Mouse (Mus musculus) left cerebral cortex, postnatal 4 days (tissue): ENCODE measurements around the gene P2rx1. TPM values are rescaled to one million over a fixed set of nuclear protein-coding genes. Genes with fewer than 3 reads are reported as not detected.

ENCODE experiments used
- DNase-seq: peaks from one replicate; pipeline ENCODE4 v3.0.0-alpha.2; 2022
- intact Hi-C: fragments of 180-260 bp; cut with DNase I; formaldehyde crosslinking; loops from one replicate; pipeline ENCODE4 v1.15.1; 2025
- total RNA-seq, 2 experiments: library from RNA; stranded (reverse); gene quantifications; 2 replicates each; pipeline ENCODE4 v1.2.3; 2021

P2rx1 gene
- total RNA-seq, 2 experiments from 2014 or later, result 0.28 to 0.50 TPM

- intact Hi-C loops, result no loop called here
- DNase-seq, result no peak
These were observed 11.7 kb upstream of the P2rx1 start for GRCm38 (mm10) chr11:72987234-72987633.

DNA sequence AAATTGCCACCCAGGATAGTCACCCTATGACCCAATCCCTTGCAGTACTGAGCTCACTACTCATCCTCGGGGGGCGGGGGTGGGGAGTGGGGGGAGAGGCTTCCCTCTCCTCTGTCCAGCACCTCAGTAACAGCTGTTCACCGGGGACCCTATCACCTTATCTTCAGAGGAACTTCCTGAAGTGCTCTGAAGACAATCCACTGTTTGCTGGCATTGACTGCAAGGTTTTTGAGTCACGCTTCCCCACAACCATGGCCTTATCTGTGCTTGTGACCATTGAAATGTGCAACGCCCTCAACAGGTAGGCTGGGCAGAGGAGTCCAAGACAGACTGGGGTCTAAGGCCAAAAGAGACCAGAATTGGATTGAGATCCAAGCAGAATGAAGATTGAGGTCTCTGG is 11.1 kb upstream of the P2rx1 start:
- intact Hi-C loops, result no loop called here

GRCm38 (mm10) chr11:72989044-72989443 is 9.9 kb upstream of the P2rx1 start:
- intact Hi-C loops, result no loop called here
- no peak for DNase-seq

More for the DNA sequence above, 11.1 kb upstream of the P2rx1 start:
- DNase-seq, result no peak

DNA sequence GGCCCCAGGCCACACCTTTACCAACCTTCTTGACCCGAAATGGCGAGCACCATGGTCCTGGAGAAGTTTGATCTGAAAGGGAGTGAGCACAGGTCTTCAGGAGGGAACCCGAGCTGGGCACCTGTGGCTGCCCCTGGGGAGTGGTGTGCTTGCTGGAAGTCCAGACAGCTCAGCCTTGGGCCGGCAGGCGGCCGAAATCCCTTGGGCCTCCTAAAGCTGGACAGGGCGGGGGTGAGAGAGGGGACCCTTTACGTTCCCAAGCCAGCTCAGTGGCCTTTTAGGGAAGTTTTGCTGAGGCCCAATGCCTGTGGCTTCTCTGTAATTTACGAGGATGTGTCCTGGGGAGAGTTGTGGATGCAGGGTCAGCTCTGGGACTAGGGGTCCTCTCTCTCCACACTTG is 8.2 kb upstream of the P2rx1 start:
- intact Hi-C loops, result no loop called here
- no peak for DNase-seq

DNA sequence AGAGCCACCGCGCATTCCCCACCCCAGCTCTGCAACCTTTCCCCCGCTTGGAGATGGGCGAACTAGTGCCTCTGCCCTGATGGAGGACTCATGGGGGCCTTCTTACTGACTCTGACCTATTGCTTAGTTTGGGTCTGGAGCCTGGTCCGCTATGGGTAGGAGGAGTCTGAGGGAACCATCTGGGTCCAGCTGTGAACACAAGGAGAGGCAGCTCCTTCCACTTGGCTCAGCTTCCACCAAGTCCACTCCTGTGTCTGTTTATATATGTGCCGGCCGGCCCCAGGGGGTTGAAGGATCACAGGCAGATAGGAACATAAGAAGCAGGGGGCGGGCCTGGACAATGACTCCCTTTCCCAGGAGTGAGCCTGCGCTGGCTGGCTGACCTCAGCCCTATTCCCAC is 6.9 kb upstream of the P2rx1 start:
- intact Hi-C loops, result no loop called here
- no peak for DNase-seq

DNA sequence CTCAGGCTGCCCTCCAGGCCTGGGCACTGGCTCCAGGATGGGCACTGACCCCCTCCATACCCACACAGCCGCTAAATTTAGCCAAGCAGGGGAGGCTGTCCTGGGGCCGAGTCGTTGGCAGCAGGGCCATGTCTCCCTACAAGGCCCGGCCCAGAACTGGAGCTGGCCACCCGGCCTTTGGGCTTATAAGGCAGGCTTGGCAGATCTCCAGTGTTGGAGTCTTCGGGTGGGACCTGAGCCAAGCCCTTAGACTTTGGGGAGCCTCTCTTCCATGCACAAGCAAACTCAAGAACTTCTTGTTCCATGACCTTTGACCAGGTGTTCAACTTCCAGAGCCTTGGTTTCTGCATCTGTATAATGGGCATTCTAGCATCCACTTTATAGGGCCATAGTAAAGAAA is 2.6 kb upstream of the P2rx1 start:
- intact Hi-C loops, result no loop called here
- DNase-seq, result no peak

DNA sequence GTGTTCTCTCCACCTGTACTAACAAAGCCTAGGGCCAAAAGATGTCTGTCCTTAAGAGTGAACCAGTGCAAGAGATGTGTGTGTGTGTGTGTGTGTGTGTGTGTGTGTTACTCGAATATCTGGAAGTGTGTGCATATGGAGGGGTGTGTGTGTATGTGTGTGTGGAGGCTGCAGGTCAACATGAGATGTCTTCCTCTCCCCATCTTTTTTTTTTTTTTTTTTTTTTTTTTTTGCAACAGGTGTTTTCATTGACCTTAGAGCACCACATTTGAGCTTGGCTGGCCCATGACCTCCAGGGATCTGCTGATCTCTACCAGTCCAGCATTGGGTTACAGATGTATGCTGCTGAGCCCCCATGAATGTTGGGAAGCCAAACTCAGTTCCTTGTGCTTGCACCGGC is 2.1 kb upstream of the P2rx1 start:
- intact Hi-C loops, result no loop called here
- DNase-seq, result no peak

DNA sequence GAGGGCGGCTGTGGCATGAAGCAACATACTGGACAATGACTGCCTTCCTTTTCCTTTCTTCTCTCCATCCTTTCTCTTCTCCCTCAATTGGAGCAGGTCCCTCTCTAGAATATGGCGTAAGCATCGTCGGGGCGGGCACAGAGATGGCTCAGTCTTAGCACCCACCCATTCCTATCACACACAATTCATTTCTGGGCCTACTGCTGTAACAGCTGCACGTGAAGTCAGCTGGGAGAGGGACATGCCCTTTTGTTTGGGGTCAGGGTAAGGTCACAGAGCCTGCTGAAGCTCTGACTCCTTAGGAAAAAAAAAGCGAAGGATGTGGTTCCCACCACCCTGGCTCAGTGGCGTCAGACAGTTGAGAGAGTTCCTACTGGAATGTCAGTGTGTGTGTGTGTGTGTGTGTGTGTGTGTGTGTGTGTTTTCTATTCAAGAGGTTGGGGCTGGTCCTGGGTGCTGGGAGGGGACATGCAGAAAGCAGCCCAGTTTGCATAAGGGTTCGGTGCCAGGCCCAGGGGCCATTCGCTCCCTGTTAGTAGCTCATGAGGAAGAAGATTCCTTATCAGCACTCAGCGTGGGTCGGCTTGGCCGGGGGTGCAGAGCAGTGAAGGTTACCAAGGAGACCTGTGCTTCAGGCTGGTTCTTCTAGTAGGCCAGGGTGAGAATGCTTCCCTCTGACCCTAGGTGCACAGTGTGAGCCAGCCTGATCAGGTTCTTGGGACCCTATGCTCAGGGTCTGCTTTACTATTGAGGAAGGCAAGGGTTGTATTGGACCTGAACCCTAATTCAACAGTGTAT is 1.2 kb upstream of the P2rx1 start:
- DNase-seq, result no peak
- intact Hi-C loops, result no loop called here

DNA sequence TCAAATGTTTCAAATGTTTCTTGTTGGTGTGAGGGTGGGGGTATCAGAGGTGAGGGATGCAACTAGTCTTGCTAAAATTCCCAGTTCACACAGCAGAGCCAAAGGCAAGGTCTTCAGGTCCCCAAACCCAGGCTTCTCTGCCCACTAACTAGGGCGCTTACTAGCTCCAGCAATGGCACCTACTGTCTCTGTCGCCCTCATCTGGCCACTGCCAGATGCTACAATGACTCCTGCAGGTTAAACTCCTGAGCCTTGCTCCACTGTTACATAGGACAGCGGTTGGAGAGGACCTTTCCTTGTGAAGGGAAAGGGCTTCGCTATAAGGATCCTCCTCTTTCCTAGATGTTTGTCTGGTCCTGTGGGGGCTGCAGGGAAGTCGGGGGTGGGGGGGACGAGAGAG is 2.1 kb downstream of the P2rx1 start:
- DNase-seq, result peak; percentile 75
- intact Hi-C loops, result loop anchor here (5.0 kb wide), 1 partner anchor 74 kb away; no protein-coding TSS in a partner anchor

GRCm38 (mm10) chr11:73006377-73006776 is 7.5 kb downstream of the P2rx1 start:
- DNase-seq, result peak; percentile 45
- intact Hi-C loops, result loop anchor here (5.0 kb wide), 1 partner anchor 41 kb away; the partner anchor contains the start of gene Ncbp3

DNA sequence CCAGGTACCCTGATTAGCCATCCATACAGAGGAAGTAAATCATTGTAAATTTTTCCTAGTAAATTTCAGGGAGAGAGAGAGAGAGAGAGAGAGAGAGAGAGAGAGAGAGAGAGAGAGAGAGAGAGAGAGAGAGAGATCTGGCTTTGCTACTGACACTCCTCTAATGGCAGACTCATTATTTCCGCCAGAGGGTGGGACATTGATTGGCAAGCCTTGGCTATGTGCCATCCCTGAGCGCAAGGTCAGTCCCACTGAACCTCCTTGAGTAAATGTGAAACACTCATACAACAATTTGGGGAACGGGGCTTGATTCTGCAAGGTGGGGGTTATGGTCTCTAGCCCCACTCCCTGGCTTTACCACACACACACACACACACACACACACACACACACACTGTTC is 8.2 kb downstream of the P2rx1 start:
- DNase-seq, result peak; percentile 32
- intact Hi-C loops, result loop anchor here (5.0 kb wide), 1 partner anchor 40 kb away; the partner anchor contains the start of gene Ncbp3

- intact Hi-C loops, result loop anchor here (5.0 kb wide), 1 partner anchor 39 kb away; the partner anchor contains the start of gene Ncbp3
- peak; percentile 61 for DNase-seq
These were observed 9.0 kb downstream of the P2rx1 start for GRCm38 (mm10) chr11:73007698-73008481.

DNA sequence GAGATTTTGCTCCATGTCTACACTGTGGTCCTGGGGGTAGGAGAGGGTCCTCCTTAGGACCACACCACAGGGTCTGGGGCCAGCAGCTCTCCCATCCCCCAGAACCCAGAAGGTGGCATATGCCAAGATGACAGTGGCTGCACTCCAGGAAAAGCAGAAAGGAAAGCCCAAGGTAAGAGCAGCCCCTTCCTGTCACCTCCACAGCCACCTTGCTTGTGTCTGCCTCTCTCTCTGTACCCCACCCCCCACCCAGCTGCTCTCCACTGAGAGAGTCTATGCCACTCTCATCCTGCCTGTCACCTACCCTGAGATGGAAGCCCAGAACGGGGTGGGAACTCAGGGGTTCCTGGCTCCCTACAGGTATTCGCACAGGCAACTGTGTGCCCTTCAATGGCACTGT is 9.9 kb downstream of the P2rx1 start:
- intact Hi-C loops, result loop anchor here (5.0 kb wide), 1 partner anchor 38 kb away; the partner anchor contains the start of gene Ncbp3
- DNase-seq, result no peak

- DNase-seq, result peak; percentile 30
- intact Hi-C loops, result loop anchor here (5.0 kb wide), 1 partner anchor 38 kb away; the partner anchor contains the start of gene Ncbp3
These were observed 10.8 kb downstream of the P2rx1 start for GRCm38 (mm10) chr11:73009531-73010274.

DNA sequence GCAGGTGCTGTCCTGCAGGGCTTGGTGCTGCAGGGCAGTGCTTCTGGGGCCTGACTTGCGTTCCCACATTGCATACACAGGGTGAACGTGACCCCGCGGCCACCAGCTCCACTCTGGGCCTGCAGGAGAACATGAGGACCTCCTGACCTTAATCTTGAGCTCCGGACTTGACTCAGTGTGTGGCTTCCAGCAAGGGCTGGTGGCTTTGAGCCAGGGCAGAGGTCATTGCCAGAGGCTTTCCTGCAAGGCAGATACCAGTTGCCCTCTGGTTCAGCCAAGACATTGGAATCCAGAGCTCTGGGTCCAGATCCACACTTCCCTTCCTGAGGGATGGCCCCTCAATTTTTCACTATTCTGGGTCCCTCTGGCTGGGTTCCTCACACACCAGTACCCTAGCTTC is 15.1 kb downstream of the P2rx1 start:
- intact Hi-C loops, result no loop called here
- DNase-seq, result no peak

- DNase-seq, result peak; percentile 61
- intact Hi-C loops, result no loop called here
These were observed 16.0 kb downstream of the P2rx1 start for GRCm38 (mm10) chr11:73014831-73015344.

GRCm38 (mm10) chr11:73015391-73016102 is 16.6 kb downstream of the P2rx1 start:
- DNase-seq, result peak; percentile 81
- intact Hi-C loops, result no loop called here

GRCm38 (mm10) chr11:73016103-73016420 is 17.2 kb downstream of the P2rx1 start:
- intact Hi-C loops, result no loop called here
- peak; percentile 49 for DNase-seq

- DNase-seq, result peak; percentile 95
- intact Hi-C loops, result no loop called here
These were observed 19.7 kb downstream of the P2rx1 start, which contains the start of gene Camkk1 for GRCm38 (mm10) chr11:73018471-73019146. Gene Camkk1, plus strand, starts transcription at chr11:73019008.
